Mouse (Mus musculus): Measurements from ENCODE around the gene Angptl2. TPM values are rescaled to one million over a fixed set of nuclear protein-coding genes. Genes with fewer than 3 reads are reported as not detected.

The Angptl2 gene
- total and polyA plus RNA-seq, 3 experiments, result 0.04 to 0.21 TPM; not detected in 1

DNA sequence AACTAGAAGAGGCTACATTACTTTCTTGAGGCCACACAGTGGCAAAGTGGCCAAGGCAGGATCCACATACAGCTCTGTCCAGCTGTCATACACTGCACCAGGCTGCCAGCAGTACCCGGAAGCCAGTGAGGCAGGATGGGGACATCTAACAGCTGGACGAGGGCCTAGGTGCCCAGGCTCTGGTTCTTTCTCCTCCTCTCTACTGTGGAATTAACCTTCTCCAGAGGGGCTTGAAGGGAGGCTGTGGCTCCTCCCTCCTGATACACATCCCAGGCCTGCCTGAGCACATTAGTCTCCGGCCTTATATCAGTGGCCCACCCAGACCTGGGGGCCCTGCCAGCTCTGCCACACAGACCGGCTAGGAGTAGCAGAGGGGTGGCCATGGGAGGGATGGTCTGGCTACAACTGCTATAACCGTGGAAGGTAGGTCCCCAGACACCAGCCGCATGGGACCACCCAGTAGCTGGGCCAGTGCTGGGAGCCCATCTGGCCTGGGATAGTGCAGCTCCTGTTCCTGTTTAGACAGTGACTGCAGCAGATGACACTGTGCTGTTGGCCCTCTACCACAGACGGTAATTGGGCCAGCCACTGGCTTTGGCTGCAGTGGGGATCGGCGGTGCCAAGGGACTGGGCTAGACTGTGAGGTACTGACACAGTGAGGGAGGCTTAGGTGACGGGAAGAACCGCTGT lies 37.5 kb upstream of the Angptl2 start:
- H3K4me1 ChIP-seq (ENCODE audit: control insufficient read depth in 1 of 2, insufficient read depth in 2 of 2), result peaks cover 27 to 44% of the 10 kb centered on the region in 2 experiments
- H3K79me2 ChIP-seq (replicated peaks; ENCODE audit: control insufficient read depth, extremely low read depth, insufficient read depth, poor library complexity, severe bottlenecking), result no peaks in the 10 kb centered on the region
- H3K36me3 ChIP-seq (replicated peaks in 1 of 2; ENCODE audit: control insufficient read depth in 1 of 2, insufficient read depth in 1 of 2, low read length in 1 of 2), result no peaks in the 10 kb centered on the region
- H3K9me3 ChIP-seq (replicated peaks; ENCODE audit: low read length), result no peaks in the 10 kb centered on the region
- no peak overlapping the region for H3K9ac ChIP-seq (ENCODE audit: insufficient read depth, low read depth)
- H3K4me3 ChIP-seq (replicated peaks in 1 of 3; ENCODE audit: low read depth in 2 of 3, low read length in 2 of 3, poor library complexity in 1 of 3), result no peak overlapping the region
- no peak for DNase-seq (ENCODE audit: extremely low read depth)
- no peak overlapping the region for H3K27ac ChIP-seq (ENCODE audit: insufficient read depth, low read depth)
- H3K4me2 ChIP-seq (ENCODE audit: insufficient read depth, low read depth, poor library complexity, severe bottlenecking), result no peak overlapping the region
- in situ Hi-C loops (cut with MboI; ENCODE audit: low pct_ligation_motif_present, low pct_unique_long_range_greater_than_20kb, low sequenced_read_pairs) (no loop called here), dilution Hi-C loops (cut with MboI; ENCODE audit: extremely low pct_ligation_motif_present, extremely low pct_unique_long_range_greater_than_20kb, low sequenced_read_pairs) (no loop called here)
- TF ChIP-seq MAZ (IDR thresholded peaks at IDR 0.05; ENCODE audit: low read depth, low read length) (no peak), TCF12 (IDR thresholded peaks at IDR 0.05; ENCODE audit: low read depth, low read length) (no peak), USF2 (conservative IDR thresholded peaks at IDR 0.05; ENCODE audit: low read depth, low read length) (no peak), IRF4 (IDR thresholded peaks at IDR 0.05; ENCODE audit: low read depth, low read length) (no peak)
- H3K27me3 ChIP-seq (replicated peaks), result no peaks in the 10 kb centered on the region

GRCm38 (mm10) chr2:33179171-33179929 lies 36.5 kb upstream of the Angptl2 start:
- Histone ChIP-seq H3K9ac (ENCODE audit: insufficient read depth, low read depth) (no peak overlapping the region), H3K27ac (ENCODE audit: insufficient read depth, low read depth) (no peak overlapping the region), H3K9me3 (replicated peaks; ENCODE audit: low read length) (no peaks in the 10 kb centered on the region), H3K79me2 (replicated peaks; ENCODE audit: control insufficient read depth, extremely low read depth, insufficient read depth, poor library complexity, severe bottlenecking) (no peaks in the 10 kb centered on the region), H3K4me2 (ENCODE audit: insufficient read depth, low read depth, poor library complexity, severe bottlenecking) (0 out of 2 replicates have a peak overlapping the region, but pooled peaks have one; percentile 21), H3K4me1 (ENCODE audit: control insufficient read depth in 1 of 2, insufficient read depth in 2 of 2) (peaks cover 27 to 41% of the 10 kb centered on the region in 2 experiments), H3K36me3 (replicated peaks in 1 of 2; ENCODE audit: control insufficient read depth in 1 of 2, insufficient read depth in 1 of 2, low read length in 1 of 2) (no peaks in the 10 kb centered on the region), H3K4me3 (replicated peaks in 1 of 3; ENCODE audit: low read depth in 2 of 3, low read length in 2 of 3, poor library complexity in 1 of 3) (no peak overlapping the region), H3K27me3 (replicated peaks) (no peaks in the 10 kb centered on the region)
- peak; percentile 23 for DNase-seq (ENCODE audit: extremely low read depth)
- TF ChIP-seq IRF4 (IDR thresholded peaks at IDR 0.05; ENCODE audit: low read depth, low read length) (no peak), ZNF384 (IDR thresholded peaks at IDR 0.05; ENCODE audit: low read depth, low read length) (no peak), JUN (IDR thresholded peaks at IDR 0.05; ENCODE audit: insufficient read depth, low read depth, low read length) (peak; percentile 48; the same call in 1 of the 2 replicates), POLR2AphosphoS2 (IDR thresholded peaks at IDR 0.05; ENCODE audit: low read depth, low read length) (no peak), MEF2A (IDR thresholded peaks at IDR 0.05; ENCODE audit: borderline replicate concordance, low read depth, low read length) (no peak; the same call in 1 of the 2 replicates), ETS1 (conservative IDR thresholded peaks at IDR 0.05; ENCODE audit: low read depth, low read length) (peak; percentile 72), JUND (conservative IDR thresholded peaks at IDR 0.05; ENCODE audit: low read depth, low read length) (no peak), MYC (IDR thresholded peaks at IDR 0.05; ENCODE audit: low read depth, low read length) (no peak)
- dilution Hi-C loops (cut with MboI; ENCODE audit: extremely low pct_ligation_motif_present, extremely low pct_unique_long_range_greater_than_20kb, low sequenced_read_pairs), result no loop called here
- in situ Hi-C loops (cut with MboI; ENCODE audit: low pct_ligation_motif_present, low pct_unique_long_range_greater_than_20kb, low sequenced_read_pairs), result no loop called here
